Mouse (Mus musculus) intestine, postnatal 0 days (tissue): Measurements from ENCODE around the gene 1110012L19Rik. TPM values are rescaled to one million over a fixed set of nuclear protein-coding genes. Genes with fewer than 3 reads are reported as not detected.
"Not testable (repeated sequence)": the region's sequence is repeated elsewhere in the genome, so short reads cannot be mapped to it uniquely, and the experiment has no call there.

ENCODE experiments used
- ATAC-seq: fragments of 200-750 bp; cut with Nextera tagmentation; 2 replicates; pipeline ENCODE4 v1.8.0; 2017; ENCODE audit warnings: mild to moderate bottlenecking, moderate TSS enrichment, moderate library complexity
- H3K27ac ChIP-seq: fragments of 300-500 bp; sonication (generic); 2 replicates; pipeline ENCODE4 v1.5.1; 2014; ENCODE audit warnings: mild to moderate bottlenecking, low read depth, low read length, moderate library complexity
- H3K27me3 ChIP-seq: fragments of 300-500 bp; sonication (generic); replicated peaks from 2 replicates; pipeline ENCODE4 v1.6.1; 2014; ENCODE audit warnings: low read length, mixed read lengths; ENCODE audit not compliant: control insufficient read depth, insufficient read depth
- H3K36me3 ChIP-seq: fragments of 300-500 bp; sonication (generic); 2 replicates; pipeline ENCODE4 v1.6.1; 2014; ENCODE audit warnings: mild to moderate bottlenecking, moderate library complexity; ENCODE audit not compliant: control insufficient read depth, insufficient read depth
- H3K4me1 ChIP-seq: fragments of 300-500 bp; sonication (generic); replicated peaks from 2 replicates; pipeline ENCODE4 v1.6.1; 2014; ENCODE audit warnings: antibody characterized with exemption, low read length, mixed read lengths; ENCODE audit not compliant: control insufficient read depth, insufficient read depth
- H3K4me2 ChIP-seq: fragments of 300-500 bp; sonication (generic); replicated peaks from 2 replicates; pipeline ENCODE4 v1.6.1; 2014; ENCODE audit warnings: low read depth, mild to moderate bottlenecking, moderate library complexity
- H3K4me3 ChIP-seq: fragments of 300-500 bp; sonication (generic); 2 replicates; pipeline ENCODE4 v1.5.1; 2014; ENCODE audit warnings: low read depth, low read length
- H3K9ac ChIP-seq: fragments of 300-500 bp; sonication (generic); 2 replicates; pipeline ENCODE4 v1.6.1; 2014; ENCODE audit warnings: mild to moderate bottlenecking, low read depth, low read length
- H3K9me3 ChIP-seq: fragments of 300-500 bp; sonication (generic); 2 replicates; pipeline ENCODE4 v1.6.1; 2016; ENCODE audit warnings: mixed run types; ENCODE audit not compliant: control insufficient read depth
- CTCF ChIP-seq: sonication (generic); IDR thresholded peaks from 2 replicates; pipeline ENCODE4 v1.5.1; 2016; ENCODE audit warnings: low read depth, mild to moderate bottlenecking, control low read depth, antibody characterized with exemption, moderate library complexity
- WGBS: fragments of 180-500 bp; shearing (Covaris S2); extraction: QIAGEN DNeasy Blood & Tissue Kit; methylation state at CpG from one replicate; pipeline ENCODE4 v1.1.7; 2014; 5-methylcytosine and 5-hydroxymethylcytosine counted together
- polyA plus RNA-seq: library from polyadenylated mRNA; unstranded; fragments of >200 nt; fragmentation: Nextera tagmentation; extraction: Ambion mirVana; gene quantifications from 2 replicates; pipeline ENCODE4 v1.2.1, GENCODE M21; 2015

The 1110012L19Rik gene
- polyA plus RNA-seq: 21.8 and 24.0 TPM in 2 replicates

GRCm38 (mm10) chrX:70385276-70385961, at the start of gene 1110012L19Rik:
Gene 1110012L19Rik (plus strand): TSS chrX:70385877.
- no peak for TF ChIP-seq CTCF
- Histone ChIP-seq H3K36me3 (no peaks in the 10 kb centered on the region), H3K27ac (peak within 1 kb of the TSS; percentile 29), H3K9ac (peak within 1 kb of the TSS; percentile 24), H3K4me2 (peak within 1 kb of the TSS; percentile 56), H3K4me3 (peak within 1 kb of the TSS; percentile 48), H3K9me3 (no peaks in the 10 kb centered on the region), H3K27me3 (no peaks in the 10 kb centered on the region), H3K4me1 (no peaks in the 10 kb centered on the region)
- peak; percentile 95 for ATAC-seq
- WGBS: 21% methylated on average over 22 of the region's 22 CpGs

GRCm38 (mm10) chrX:70362985-70363384, 22.7 kb upstream of the 1110012L19Rik start:
- no peak overlapping the region for H3K4me3 ChIP-seq
- H3K9ac ChIP-seq: no peak overlapping the region
- no peaks in the 10 kb centered on the region for H3K27me3 ChIP-seq
- ATAC-seq: no peak
- H3K9me3 ChIP-seq: no peaks in the 10 kb centered on the region
- H3K36me3 ChIP-seq: no peaks in the 10 kb centered on the region
- no peaks in the 10 kb centered on the region for H3K4me1 ChIP-seq
- H3K4me2 ChIP-seq: no peak overlapping the region
- TF ChIP-seq CTCF: no peak
- no peak overlapping the region for H3K27ac ChIP-seq
- WGBS: 85% methylated on average over 7 of the region's 7 CpGs

- 83% methylated on average over 5 of the region's 5 CpGs for WGBS
- H3K9me3 ChIP-seq: no peaks in the 10 kb centered on the region
- H3K36me3 ChIP-seq: no peaks in the 10 kb centered on the region
- no peak overlapping the region for H3K4me3 ChIP-seq
- H3K27me3 ChIP-seq: no peaks in the 10 kb centered on the region
- H3K4me1 ChIP-seq: no peaks in the 10 kb centered on the region
- no peak overlapping the region for H3K9ac ChIP-seq
- H3K27ac ChIP-seq: no peak overlapping the region
- no peak for ATAC-seq
- no peak for TF ChIP-seq CTCF
- no peak overlapping the region for H3K4me2 ChIP-seq
These were observed 22.2 kb upstream of the 1110012L19Rik start for GRCm38 (mm10) chrX:70363446-70363845.

- Histone ChIP-seq H3K4me2 (peak overlapping the region; percentile 57), H3K4me1 (no peaks in the 10 kb centered on the region), H3K9ac (no peak overlapping the region), H3K9me3 (no peaks in the 10 kb centered on the region), H3K27ac (no peak overlapping the region), H3K27me3 (no peaks in the 10 kb centered on the region), H3K4me3 (peak overlapping the region; percentile 49), H3K36me3 (no peaks in the 10 kb centered on the region)
- no peak for TF ChIP-seq CTCF
- WGBS: 82% methylated on average over 1 of the region's 1 CpGs
- ATAC-seq: no peak
These were observed 21.5 kb upstream of the 1110012L19Rik start for GRCm38 (mm10) chrX:70364202-70364601.

- H3K4me2 ChIP-seq: peak within 1 kb of the TSS; percentile 57
- TF ChIP-seq CTCF: no peak
- peak within 1 kb of the TSS; percentile 49 for H3K4me3 ChIP-seq
- peak; percentile 97 for ATAC-seq
- H3K27ac ChIP-seq: no peak within 1 kb of the TSS; the same call in 1 of the 2 replicates
- H3K27me3 ChIP-seq: no peaks in the 10 kb centered on the region
- 20% methylated on average over 32 of the region's 45 CpGs for WGBS
- H3K9ac ChIP-seq: peak within 1 kb of the TSS; percentile 51
- no peaks in the 10 kb centered on the region for H3K36me3 ChIP-seq
- no peaks in the 10 kb centered on the region for H3K4me1 ChIP-seq
- no peaks in the 10 kb centered on the region for H3K9me3 ChIP-seq
These were observed 20.7 kb upstream of the 1110012L19Rik start, which contains the start of gene Ids for GRCm38 (mm10) chrX:70364661-70365613. Gene Ids (minus strand): TSS chrX:70365084.

- H3K9ac ChIP-seq, H3K27ac ChIP-seq, H3K4me3 ChIP-seq, H3K36me3 ChIP-seq, H3K27me3 ChIP-seq, H3K4me2 ChIP-seq, H3K9me3 ChIP-seq, ATAC-seq, H3K4me1 ChIP-seq: not testable (repeated sequence)
- WGBS: 27% methylated on average over 1 of the region's 6 CpGs
These were observed 15.9 kb upstream of the 1110012L19Rik start for GRCm38 (mm10) chrX:70369758-70370157.
